In genomic region chr19:60399425-60399824, GRCm38 (mm10) we compare ENCODE assay signal across 18 mouse cellular contexts.
"Had no signal": no experiment of that assay in that cellular context is flagged by ENCODE, and none has a peak within 500 bp of the region (broad histone marks: within the 10 kb centered on the region; RNA-seq: fewer than 3 reads in every experiment).

No protein-coding gene starts in this region.

- H3K27me3 ChIP-seq: megakaryocyte, embryonic 14.5 days; midbrain, embryonic 13.5 days; midbrain, embryonic 15.5 days; neural tube, embryonic 13.5 days; neural tube, embryonic 15.5 days had no signal

- H3K9me3 ChIP-seq: megakaryocyte, embryonic 14.5 days; midbrain, embryonic 13.5 days; midbrain, embryonic 15.5 days; neural tube, embryonic 13.5 days; neural tube, embryonic 15.5 days had no signal

- H3K36me3 ChIP-seq: midbrain, embryonic 13.5 days; midbrain, embryonic 15.5 days; neural tube, embryonic 13.5 days; neural tube, embryonic 15.5 days had no signal

- H3K4me2 ChIP-seq: lung, embryonic 14.5 days; midbrain, embryonic 11.5 days; midbrain, embryonic 13.5 days; midbrain, embryonic 15.5 days; neural tube, embryonic 13.5 days; neural tube, embryonic 15.5 days had no signal

- H3K9ac ChIP-seq: lung, embryonic 14.5 days; midbrain, embryonic 13.5 days; midbrain, embryonic 15.5 days; neural tube, embryonic 13.5 days; neural tube, embryonic 15.5 days had no signal

- H3K4me1 ChIP-seq: megakaryocyte, embryonic 14.5 days; midbrain, embryonic 13.5 days; midbrain, embryonic 15.5 days; neural tube, embryonic 13.5 days; neural tube, embryonic 15.5 days had no signal

- DNase-seq: lung, embryonic 14.5 days; lung, postnatal 14 days; lung, postnatal 36 days; retina, postnatal 1 day; right cerebral cortex, adult 18-20 months; right cerebral cortex, postnatal 25 days; right cerebral cortex, postnatal 4 days; spleen, adult 18-20 months; thymus, adult 18-20 months; thymus, postnatal 14 days; thymus, postnatal 36 days had no signal

- H3K27ac ChIP-seq: macrophage; midbrain, embryonic 13.5 days; midbrain, embryonic 15.5 days; neural tube, embryonic 13.5 days; neural tube, embryonic 15.5 days had no signal

- H3K4me3 ChIP-seq: megakaryocyte, embryonic 14.5 days; midbrain, embryonic 13.5 days; midbrain, embryonic 15.5 days; neural tube, embryonic 13.5 days; neural tube, embryonic 15.5 days had no signal

- ATAC-seq: midbrain, embryonic 13.5 days; midbrain, embryonic 15.5 days had no signal
